Mouse (Mus musculus) CH12.LX (cell line): Measurements from ENCODE around the gene Cycs. TPM values are rescaled to one million over a fixed set of nuclear protein-coding genes. Genes with fewer than 3 reads are reported as not detected.

Experiments
- DNase-seq: peaks from one replicate; pipeline ENCODE4 v3.0.0-alpha.2; 2013; ENCODE audit errors: extremely low read depth
- H3K27ac ChIP-seq: 2 replicates; pipeline ENCODE4 v1.5.1; 2012; ENCODE audit warnings: low read depth, mild to moderate bottlenecking, control low read depth, moderate library complexity; ENCODE audit not compliant: insufficient read depth
- H3K27me3 ChIP-seq: replicated peaks from 2 replicates; pipeline ENCODE3; 2012; ENCODE audit warnings: inconsistent platforms
- H3K36me3 ChIP-seq, 2 experiments: replicated peaks in 1 of 2; 2 replicates each; pipeline versions ENCODE3 to v1.6.1; 2012; ENCODE audit warnings: inconsistent platforms in 1 of 2, low read length in 1 of 2, mild to moderate bottlenecking in 1 of 2, mixed read lengths in 1 of 2, moderate library complexity in 1 of 2; ENCODE audit not compliant: control insufficient read depth in 1 of 2, insufficient read depth in 1 of 2
- H3K4me1 ChIP-seq, 2 experiments: 2 replicates each; pipeline ENCODE4 v1.6.1; 2012; ENCODE audit warnings: inconsistent platforms in 1 of 2, moderate library complexity in 1 of 2; ENCODE audit not compliant: insufficient read depth in 2 of 2, control insufficient read depth in 1 of 2
- H3K4me2 ChIP-seq: 2 replicates; pipeline ENCODE4 v1.6.1; 2012; ENCODE audit warnings: low read depth, mild to moderate bottlenecking, control low read depth; ENCODE audit not compliant: poor library complexity, insufficient read depth, severe bottlenecking
- H3K4me3 ChIP-seq, 3 experiments: fragments of 150-350 bp in 1 of 3; sonication (generic) in 1 of 3; replicated peaks in 1 of 3; 2 replicates each; pipeline versions ENCODE3 to v1.5.1; 2011 to 2012; ENCODE audit warnings: low read depth in 2 of 3, low read length in 2 of 3, mild to moderate bottlenecking in 2 of 3, moderate library complexity in 2 of 3, control low read depth in 1 of 3, improper control_type of control experiment in 1 of 3, inconsistent platforms in 1 of 3, mixed read lengths in 1 of 3; ENCODE audit not compliant: poor library complexity in 1 of 3
- H3K79me2 ChIP-seq: replicated peaks from 2 replicates; pipeline ENCODE4 v1.6.1; 2012; ENCODE audit warnings: mild to moderate bottlenecking, moderate library complexity; ENCODE audit not compliant: control insufficient read depth, poor library complexity, insufficient read depth, severe bottlenecking; ENCODE audit errors: extremely low read depth
- H3K9ac ChIP-seq: 2 replicates; pipeline ENCODE4 v1.6.1; 2012; ENCODE audit warnings: low read depth, mild to moderate bottlenecking, control low read depth, moderate library complexity; ENCODE audit not compliant: insufficient read depth
- H3K9me3 ChIP-seq: replicated peaks from 2 replicates; pipeline ENCODE3; 2012; ENCODE audit warnings: low read length, inconsistent platforms, mixed read lengths
- BHLHE40 ChIP-seq: IDR thresholded peaks from 2 replicates; pipeline ENCODE4 v1.6.1; 2011; ENCODE audit warnings: mild to moderate bottlenecking, low read depth, low read length, improper control_type of control experiment
- CHD1 ChIP-seq: IDR thresholded peaks from 2 replicates; pipeline ENCODE4 v1.6.1; 2012; ENCODE audit warnings: low read depth, low read length, improper control_type of control experiment, inconsistent platforms
- CHD2 ChIP-seq: IDR thresholded peaks from 2 replicates; pipeline ENCODE4 v1.6.1; 2011; ENCODE audit warnings: low read length, improper control_type of control experiment
- CTCF ChIP-seq, 2 experiments: IDR thresholded peaks in 1 of 2; conservative IDR thresholded peaks in 1 of 2; 2 replicates each; pipeline ENCODE4 v1.5.1; 2011 to 2012; ENCODE audit warnings: low read depth in 2 of 2, low read length in 2 of 2, improper control_type of control experiment in 1 of 2, inconsistent platforms in 1 of 2, mild to moderate bottlenecking in 1 of 2, moderate library complexity in 1 of 2
- E2F4 ChIP-seq: IDR thresholded peaks from 2 replicates; pipeline ENCODE4 v1.6.1; 2011; ENCODE audit warnings: low read depth, low read length, improper control_type of control experiment; ENCODE audit not compliant: insufficient replicate concordance
- ELF1 ChIP-seq: IDR thresholded peaks from 2 replicates; pipeline ENCODE4 v1.6.1; 2014; ENCODE audit warnings: low read depth, mild to moderate bottlenecking, inconsistent platforms, low read length, improper control_type of control experiment
- EP300 ChIP-seq: IDR thresholded peaks from 2 replicates; pipeline ENCODE4 v1.6.1; 2011; ENCODE audit warnings: low read length, improper control_type of control experiment
- ETS1 ChIP-seq: conservative IDR thresholded peaks from 2 replicates; pipeline ENCODE4 v1.6.1; 2012; ENCODE audit warnings: low read depth, mild to moderate bottlenecking, inconsistent platforms, low read length, improper control_type of control experiment, moderate library complexity
- IRF4 ChIP-seq: IDR thresholded peaks from 2 replicates; pipeline ENCODE4 v1.6.1; 2014; ENCODE audit warnings: low read depth, mild to moderate bottlenecking, inconsistent platforms, low read length, improper control_type of control experiment
- JUND ChIP-seq: conservative IDR thresholded peaks from 2 replicates; pipeline ENCODE4 v1.6.1; 2011; ENCODE audit warnings: low read depth, low read length, improper control_type of control experiment
- MAX ChIP-seq: IDR thresholded peaks from 2 replicates; pipeline ENCODE4 v1.6.1; 2011; ENCODE audit warnings: low read length, improper control_type of control experiment
- MAZ ChIP-seq: IDR thresholded peaks from 2 replicates; pipeline ENCODE4 v1.6.1; 2012; ENCODE audit warnings: low read depth, mild to moderate bottlenecking, inconsistent platforms, low read length, improper control_type of control experiment, moderate library complexity
- MEF2A ChIP-seq: IDR thresholded peaks from 2 replicates; pipeline ENCODE4 v1.6.1; 2014; ENCODE audit warnings: low read depth, mild to moderate bottlenecking, inconsistent platforms, low read length, improper control_type of control experiment, borderline replicate concordance
- MXI1 ChIP-seq: IDR thresholded peaks from 2 replicates; pipeline ENCODE4 v1.6.1; 2011; ENCODE audit warnings: mild to moderate bottlenecking, low read depth, low read length, improper control_type of control experiment
- MYC ChIP-seq: IDR thresholded peaks from 2 replicates; pipeline ENCODE4 v1.6.1; 2011; ENCODE audit warnings: low read depth, mild to moderate bottlenecking, improper control_type of control experiment, low read length
- NRF1 ChIP-seq: IDR thresholded peaks from 2 replicates; pipeline ENCODE4 v1.6.1; 2014; ENCODE audit warnings: low read depth, mild to moderate bottlenecking, inconsistent platforms, low read length, improper control_type of control experiment, moderate library complexity
- PAX5 ChIP-seq: IDR thresholded peaks from 2 replicates; pipeline ENCODE4 v1.6.1; 2012; ENCODE audit warnings: low read length, inconsistent platforms, mixed read lengths
- POLR2A ChIP-seq: IDR thresholded peaks from 2 replicates; pipeline ENCODE4 v1.6.1; 2011; ENCODE audit warnings: low read depth, mild to moderate bottlenecking, improper control_type of control experiment, low read length
- POLR2AphosphoS2 ChIP-seq: IDR thresholded peaks from 2 replicates; pipeline ENCODE4 v1.6.1; 2011; ENCODE audit warnings: low read depth, low read length, improper control_type of control experiment
- RAD21 ChIP-seq: IDR thresholded peaks from 2 replicates; pipeline ENCODE4 v1.6.1; 2011; ENCODE audit warnings: low read depth, mild to moderate bottlenecking, low read length, improper control_type of control experiment, moderate library complexity
- SIN3A ChIP-seq: IDR thresholded peaks from 2 replicates; pipeline ENCODE4 v1.6.1; 2012; ENCODE audit warnings: low read length, improper control_type of control experiment, inconsistent platforms
- SMC3 ChIP-seq: IDR thresholded peaks from 2 replicates; pipeline ENCODE4 v1.6.1; 2011; ENCODE audit warnings: low read depth, low read length, improper control_type of control experiment
- TBP ChIP-seq: conservative IDR thresholded peaks from 2 replicates; pipeline ENCODE4 v1.6.1; 2011; ENCODE audit warnings: low read depth, low read length, improper control_type of control experiment
- TCF12 ChIP-seq: IDR thresholded peaks from 2 replicates; pipeline ENCODE4 v1.6.1; 2014; ENCODE audit warnings: low read depth, mild to moderate bottlenecking, inconsistent platforms, low read length, improper control_type of control experiment
- UBTF ChIP-seq: IDR thresholded peaks from 2 replicates; pipeline ENCODE4 v1.6.1; 2012; ENCODE audit warnings: low read depth, mild to moderate bottlenecking, inconsistent platforms, low read length, improper control_type of control experiment, moderate library complexity
- USF1 ChIP-seq: IDR thresholded peaks from 2 replicates; pipeline ENCODE4 v1.6.1; 2014; ENCODE audit warnings: low read depth, mild to moderate bottlenecking, inconsistent platforms, low read length, improper control_type of control experiment
- USF2 ChIP-seq: conservative IDR thresholded peaks from 2 replicates; pipeline ENCODE4 v1.6.1; 2011; ENCODE audit warnings: low read depth, low read length, improper control_type of control experiment
- ZC3H11A ChIP-seq: IDR thresholded peaks from 2 replicates; pipeline ENCODE4 v1.6.1; 2012; ENCODE audit warnings: low read depth, mild to moderate bottlenecking, inconsistent platforms, low read length, improper control_type of control experiment
- dilution Hi-C: fragments of 300-500 bp; cut with MboI; formaldehyde crosslinking; loops from 2 replicates; pipeline ENCODE4 v1.14.3; 2020; ENCODE audit warnings: low sequenced_read_pairs; ENCODE audit not compliant: extremely low pct_unique_long_range_greater_than_20kb, extremely low pct_ligation_motif_present
- in situ Hi-C: fragments of 300-500 bp; cut with MboI; formaldehyde crosslinking; loops from 3 replicates; pipeline ENCODE4 v1.14.3; 2019; ENCODE audit warnings: low sequenced_read_pairs, low pct_ligation_motif_present, low pct_unique_long_range_greater_than_20kb, mixed read lengths
- polyA plus RNA-seq: library from polyadenylated mRNA; unstranded; fragments of >175 nt; gene quantifications from 2 replicates; pipeline ENCODE4 v1.2.1, GENCODE M21; 2012; ENCODE audit warnings: low read depth; ENCODE audit not compliant: insufficient read length
- total RNA-seq, 2 experiments: library from RNA; depleted of rRNA; stranded (reverse); fragments of 300-350 nt in 1 of 2; fragments of >200 nt in 1 of 2; gene quantifications; 2 replicates each; pipeline ENCODE4 v1.2.3; 2012 to 2014

Gene Cycs
- total and polyA plus RNA-seq, 3 experiments, result 34.2 to 122 (median 44.6) TPM

GRCm38 (mm10) chr6:50539641-50540040 lies 26.7 kb downstream of the Cycs start:
- Histone ChIP-seq H3K27me3 (no peaks in the 10 kb centered on the region), H3K79me2 (no peaks in the 10 kb centered on the region), H3K27ac (no peak overlapping the region), H3K36me3 (no peaks in the 10 kb centered on the region), H3K4me2 (no peak overlapping the region), H3K4me1 (peaks cover 3 to 7% of the 10 kb centered on the region in 2 experiments; a peak in 3 of 4 replicates), H3K9ac (no peak overlapping the region), H3K4me3 (no peak overlapping the region), H3K9me3 (peaks cover 8% of the 10 kb centered on the region)
- DNase-seq, result no peak
- dilution Hi-C loops, result no loop called here
- in situ Hi-C loops, result loop anchor here (5.0 to 25.0 kb wide), 3 partner anchors 237 to 1027 kb away; partner anchors contain the start of gene Mpp6
- no peak for TF ChIP-seq CHD2
- no peak for TF ChIP-seq SIN3A
- TF ChIP-seq JUND, result no peak
- no peak for TF ChIP-seq MAZ
- no peak for TF ChIP-seq TBP
- TF ChIP-seq POLR2AphosphoS2, result no peak
- no peak for TF ChIP-seq MEF2A
- TF ChIP-seq NRF1, result no peak
- no peak for TF ChIP-seq MYC

GRCm38 (mm10) chr6:50536461-50536892 lies 29.9 kb downstream of the Cycs start:
- no peaks in the 10 kb centered on the region for H3K27me3 ChIP-seq
- no peaks in the 10 kb centered on the region for H3K36me3 ChIP-seq
- H3K79me2 ChIP-seq, result no peaks in the 10 kb centered on the region
- no peak for TF ChIP-seq TCF12
- no peak for TF ChIP-seq UBTF
- no peak for TF ChIP-seq USF2
- TF ChIP-seq ETS1, result no peak
- TF ChIP-seq TBP, result no peak
- no peak for TF ChIP-seq PAX5
- no peak for TF ChIP-seq CHD1
- peak; percentile 92 to 93 for TF ChIP-seq CTCF (conservative IDR thresholded peaks at IDR 0.05 in 1 of 2, IDR thresholded peaks at IDR 0.05 in 1 of 2; ENCODE audit: low read depth in 2 of 2, low read length in 2 of 2)
- TF ChIP-seq ELF1, result 0 out of 2 replicates have a peak, but pooled peaks have one; percentile 13
- TF ChIP-seq IRF4, result peak; percentile 37; the same call in 1 of the 2 replicates
- TF ChIP-seq E2F4, result no peak
- TF ChIP-seq NRF1, result no peak
- no peak for TF ChIP-seq MAX
- peak; percentile 67 for TF ChIP-seq ZC3H11A
- TF ChIP-seq EP300, result no peak
- TF ChIP-seq POLR2A, result no peak
- peak; percentile 93 for TF ChIP-seq RAD21
- TF ChIP-seq BHLHE40, result no peak
- no peak for TF ChIP-seq MXI1
- peak; percentile 91 for TF ChIP-seq SMC3
- TF ChIP-seq USF1, result no peak
- TF ChIP-seq, all 38 proteins: peak for 6
- dilution Hi-C loops, result no loop called here
- H3K4me2 ChIP-seq, result 0 out of 2 replicates have a peak overlapping the region, but pooled peaks have one; percentile 16
- DNase-seq, result peak; percentile 89
- peaks cover 3 to 7% of the 10 kb centered on the region in 2 experiments; a peak in 3 of 4 replicates for H3K4me1 ChIP-seq
- no peak overlapping the region for H3K4me3 ChIP-seq
- in situ Hi-C loops, result loop anchor here (5.0 to 25.0 kb wide), 3 partner anchors 234 to 1024 kb away; partner anchors contain the start of gene Mpp6
- H3K9me3 ChIP-seq, result peaks cover 5% of the 10 kb centered on the region
- H3K27ac ChIP-seq, result no peak overlapping the region
- H3K9ac ChIP-seq, result no peak overlapping the region
